Comparison of ENCODE assay signal across 1 mouse cellular context in genomic region chrX:106026418-106027342, GRCm38 (mm10).
A peak's percentile ranks its signal among the peaks of the same experiment; 100 is the strongest.
TF ChIP-seq lines count a peak whose summit lies in the region.

Gene Atp7a, plus strand, starts transcription at chrX:106027276.

TF ChIP-seq in CH12.LX, 34 proteins besides CTCF, POLR2A, EP300 and RAD21 (continued from another document):
- TF ChIP-seq SIN3A (IDR thresholded peaks at IDR 0.05; ENCODE audit: low read length), result peak; percentile 68
- TF ChIP-seq RCOR1 (conservative IDR thresholded peaks at IDR 0.05; ENCODE audit: low read depth, low read length), result no peak
- peak; percentile 83 for TF ChIP-seq MAZ (IDR thresholded peaks at IDR 0.05; ENCODE audit: low read depth, low read length)
- 0 out of 2 replicates have a peak, but pooled peaks have one; percentile 53 for TF ChIP-seq KAT2A (IDR thresholded peaks at IDR 0.05; ENCODE audit: insufficient replicate concordance, low read length)
- TF ChIP-seq HCFC1 (IDR thresholded peaks at IDR 0.05; ENCODE audit: low read depth, low read length), result peak; percentile 68
- TF ChIP-seq IRF4 (IDR thresholded peaks at IDR 0.05; ENCODE audit: low read depth, low read length), result peak; percentile 53
- TF ChIP-seq SMC3 (IDR thresholded peaks at IDR 0.05; ENCODE audit: low read depth, low read length), result peak; percentile 91
- no peak for TF ChIP-seq CHD2 (IDR thresholded peaks at IDR 0.05; ENCODE audit: low read length)
- TF ChIP-seq NELFE (IDR thresholded peaks at IDR 0.05; ENCODE audit: low read depth, low read length), result peak; percentile 75
- no peak for TF ChIP-seq UBTF (IDR thresholded peaks at IDR 0.05; ENCODE audit: low read depth, low read length)
- TF ChIP-seq JUN (IDR thresholded peaks at IDR 0.05; ENCODE audit: insufficient read depth, low read depth, low read length), result no peak
- TF ChIP-seq NRF1 (IDR thresholded peaks at IDR 0.05; ENCODE audit: low read depth, low read length), result peak; percentile 58
- no peak for TF ChIP-seq CHD1 (IDR thresholded peaks at IDR 0.05; ENCODE audit: low read depth, low read length)
- no peak for TF ChIP-seq PAX5 (IDR thresholded peaks at IDR 0.05; ENCODE audit: low read length)
- no peak for TF ChIP-seq GABPA (IDR thresholded peaks at IDR 0.05; ENCODE audit: insufficient replicate concordance, low read depth, low read length)
- peak; percentile 69 for TF ChIP-seq ETS1 (conservative IDR thresholded peaks at IDR 0.05; ENCODE audit: low read depth, low read length)
- TF ChIP-seq USF2 (conservative IDR thresholded peaks at IDR 0.05; ENCODE audit: low read depth, low read length), result peak; percentile 56
- TF ChIP-seq BHLHE40 (IDR thresholded peaks at IDR 0.05; ENCODE audit: low read depth, low read length), result peak; percentile 99
- TF ChIP-seq ZMIZ1 (IDR thresholded peaks at IDR 0.05; ENCODE audit: low read depth, low read length), result peak; percentile 54; the same call in 1 of the 2 replicates
- TF ChIP-seq MAFK (IDR thresholded peaks at IDR 0.05; ENCODE audit: insufficient replicate concordance, low read length), result no peak
- peak; percentile 2; the same call in 1 of the 2 replicates for TF ChIP-seq ZC3H11A (IDR thresholded peaks at IDR 0.05; ENCODE audit: low read depth, low read length)
- no peak for TF ChIP-seq MXI1 (IDR thresholded peaks at IDR 0.05; ENCODE audit: low read depth, low read length)
- 0 out of 2 replicates have a peak, but pooled peaks have one; percentile 36 for TF ChIP-seq TBP (conservative IDR thresholded peaks at IDR 0.05; ENCODE audit: low read depth, low read length)
- TF ChIP-seq USF1 (IDR thresholded peaks at IDR 0.05; ENCODE audit: low read depth, low read length), result peak; percentile 83
